Mouse (Mus musculus) cortical plate, adult 2 months (tissue): ENCODE data around the gene 9530053A07Rik.

Experiments
- CTCF ChIP-seq: fragments of 200-500 bp; IDR thresholded peaks from 2 replicates; pipeline ENCODE4 v1.5.1; 2011; ENCODE audit warnings: mild to moderate bottlenecking, control low read depth, low read length; ENCODE audit not compliant: insufficient read depth; ENCODE audit errors: extremely low read depth
- POLR2A ChIP-seq: fragments of 200-500 bp; IDR thresholded peaks from 2 replicates; pipeline ENCODE4 v1.6.1; 2011; ENCODE audit warnings: mild to moderate bottlenecking, low read length, control low read depth; ENCODE audit not compliant: insufficient read depth; ENCODE audit errors: extremely low read depth

DNA sequence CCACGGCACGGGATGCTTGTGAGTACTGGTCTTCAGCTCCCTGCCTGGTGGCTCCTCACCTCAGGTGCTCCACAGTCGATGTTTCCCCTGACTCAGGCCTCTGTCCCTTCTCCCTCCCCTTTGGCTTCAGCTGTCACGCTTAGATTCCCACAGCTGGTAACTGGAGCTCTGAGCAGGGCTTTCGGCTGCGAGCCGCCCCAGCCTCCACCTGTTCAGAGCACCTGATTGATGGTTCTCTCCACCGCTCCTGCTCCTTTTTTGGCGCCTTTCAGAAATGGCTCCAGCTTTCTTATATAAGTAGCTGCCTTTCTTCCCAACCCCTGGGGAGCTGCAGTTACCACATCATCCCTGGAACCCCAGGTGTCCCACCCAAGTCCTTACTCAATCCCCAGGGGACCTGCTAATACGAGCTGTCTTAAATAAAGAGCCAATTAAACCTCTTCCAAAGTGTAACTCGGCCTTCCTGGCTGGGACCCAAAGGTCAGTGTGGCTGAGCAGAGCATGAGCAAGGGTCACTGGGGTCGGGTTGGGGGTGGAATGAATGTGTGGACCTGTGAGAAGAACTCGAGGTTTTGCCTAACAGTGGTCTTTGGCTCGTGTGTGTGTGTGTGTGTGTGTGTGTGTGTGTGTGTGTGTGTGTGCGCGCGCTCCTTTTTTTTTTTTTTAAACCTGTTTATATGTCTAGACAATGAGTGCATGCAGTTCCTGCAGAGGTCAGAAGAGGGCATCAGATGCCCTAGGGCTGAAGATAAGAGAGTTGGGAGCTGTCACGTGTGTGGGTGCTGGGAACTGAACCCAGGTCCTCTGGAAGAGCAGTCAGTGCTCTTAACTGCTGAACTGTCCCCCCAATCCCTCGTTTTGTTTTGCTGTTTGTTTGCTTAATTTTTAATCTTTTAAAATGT is 74.2 kb downstream of the 9530053A07Rik start:
- TF ChIP-seq CTCF (no peak), POLR2A (no peak)
